Mouse (Mus musculus) liver, embryonic 16.5 days (tissue): Measurements from ENCODE around the gene Nudt7. TPM values are rescaled to one million over a fixed set of nuclear protein-coding genes. Genes with fewer than 3 reads are reported as not detected.

Source experiments
- ATAC-seq: fragments of 200-750 bp; cut with Nextera tagmentation; 2 replicates; pipeline ENCODE4 v1.8.0; 2017; ENCODE audit warnings: low read depth, mild to moderate bottlenecking, moderate number of reproducible peaks, moderate library complexity
- H3K27ac ChIP-seq: fragments of 300-500 bp; sonication (generic); 2 replicates; pipeline ENCODE4 v1.5.1; 2014; ENCODE audit warnings: mild to moderate bottlenecking, low read length
- H3K27me3 ChIP-seq: fragments of 300-500 bp; sonication (generic); 2 replicates; pipeline ENCODE4 v1.6.1; 2014; ENCODE audit warnings: low read depth, low read length, mixed read lengths; ENCODE audit not compliant: control insufficient read depth, insufficient read depth
- H3K36me3 ChIP-seq: fragments of 300-500 bp; sonication (generic); 2 replicates; pipeline ENCODE4 v1.6.1; 2014; ENCODE audit warnings: mild to moderate bottlenecking; ENCODE audit not compliant: control insufficient read depth, insufficient read depth
- H3K4me1 ChIP-seq: fragments of 300-500 bp; sonication (generic); 2 replicates; pipeline ENCODE4 v1.6.1; 2014; ENCODE audit warnings: low read depth, low read length, mixed read lengths; ENCODE audit not compliant: control insufficient read depth
- H3K4me2 ChIP-seq: fragments of 300-500 bp; sonication (generic); 2 replicates; pipeline ENCODE4 v1.6.1; 2014; ENCODE audit warnings: low read depth, low read length, mixed read lengths
- H3K4me3 ChIP-seq: fragments of 300-500 bp; sonication (generic); 2 replicates; pipeline ENCODE4 v1.5.1; 2014; ENCODE audit warnings: low read depth, mild to moderate bottlenecking, low read length
- H3K9ac ChIP-seq: fragments of 300-500 bp; sonication (generic); 2 replicates; pipeline ENCODE4 v1.6.1; 2014; ENCODE audit warnings: low read depth, low read length
- H3K9me3 ChIP-seq: fragments of 300-500 bp; sonication (generic); replicated peaks from 2 replicates; pipeline ENCODE4 v1.6.1; 2016; ENCODE audit warnings: low read length; ENCODE audit not compliant: control insufficient read depth
- WGBS: fragments of 180-500 bp; shearing (Covaris S2); extraction: QIAGEN DNeasy Blood & Tissue Kit; methylation state at CpG from one replicate; pipeline ENCODE4 v1.1.7; 2014; ENCODE audit not compliant: insufficient replicate concordance; 5-methylcytosine and 5-hydroxymethylcytosine counted together
- polyA plus RNA-seq: library from polyadenylated mRNA; unstranded; fragments of >200 nt; fragmentation: Nextera tagmentation; extraction: Ambion mirVana; gene quantifications from 2 replicates; pipeline ENCODE4 v1.2.1, GENCODE M21; 2015

Gene Nudt7
- polyA plus RNA-seq, 1 experiment from 2014 or later: 16.5 TPM

DNA sequence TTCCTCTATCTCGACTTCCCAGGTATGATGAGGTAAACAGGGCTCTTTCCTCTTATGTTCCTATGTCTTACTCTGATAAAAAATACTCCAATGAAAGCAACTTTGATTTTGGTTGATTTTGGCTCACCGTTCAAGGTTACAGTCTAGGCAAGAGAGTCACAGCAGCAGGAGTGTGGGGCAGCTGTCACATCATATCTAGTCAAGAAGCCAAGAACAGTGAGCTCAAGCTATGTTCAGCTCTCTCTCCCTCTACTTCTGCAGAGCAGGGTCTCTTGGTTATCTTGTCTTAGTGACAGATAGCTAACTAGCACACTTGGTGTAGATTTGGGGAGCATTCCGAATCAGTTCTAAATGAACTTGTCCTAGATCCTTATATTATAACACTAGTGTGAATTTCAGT, 30.5 kb downstream of the Nudt7 start:
- no peaks in the 10 kb centered on the region for H3K9me3 ChIP-seq
- no peak for ATAC-seq
- H3K27ac ChIP-seq: no peak overlapping the region
- H3K4me1 ChIP-seq: no peaks in the 10 kb centered on the region
- H3K4me2 ChIP-seq: no peak overlapping the region
- 67% methylated on average over 3 of the region's 3 CpGs for WGBS
- H3K27me3 ChIP-seq: no peaks in the 10 kb centered on the region
- H3K4me3 ChIP-seq: no peak overlapping the region
- no peaks in the 10 kb centered on the region for H3K36me3 ChIP-seq
- no peak overlapping the region for H3K9ac ChIP-seq

DNA sequence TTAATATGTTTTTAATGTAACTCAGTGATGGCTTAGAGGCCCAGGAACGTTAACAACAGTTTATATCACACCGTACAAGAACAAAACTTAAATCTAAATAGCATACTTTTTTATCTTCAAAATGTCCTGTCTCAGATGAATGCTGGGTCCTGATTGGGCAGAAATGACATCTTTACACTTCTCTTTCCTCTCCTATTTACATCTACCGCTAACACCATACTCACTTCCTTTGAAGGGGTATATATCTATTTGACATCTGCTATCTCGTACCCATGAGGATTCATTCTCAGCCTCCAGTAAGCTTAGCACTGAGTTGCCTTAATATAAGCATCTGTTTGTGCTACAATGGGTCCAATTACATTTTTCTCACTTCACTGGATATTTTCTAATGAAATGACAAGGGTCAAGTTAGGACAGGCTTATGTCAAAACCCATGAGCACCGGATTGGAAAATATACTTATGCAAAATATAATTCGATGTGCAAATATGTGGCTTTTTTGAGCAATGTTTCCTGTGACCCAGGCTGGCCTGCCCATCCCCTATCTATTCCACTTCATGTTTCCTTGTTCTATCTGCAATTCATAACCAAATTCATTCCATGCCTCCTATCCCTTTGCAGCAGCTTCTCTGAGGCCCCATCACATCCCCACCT, 31.2 kb downstream of the Nudt7 start:
- no peak overlapping the region for H3K27ac ChIP-seq
- H3K36me3 ChIP-seq: no peaks in the 10 kb centered on the region
- H3K4me3 ChIP-seq: no peak overlapping the region
- no peak for ATAC-seq
- 62% methylated on average over 6 of the region's 6 CpGs for WGBS
- H3K4me1 ChIP-seq: no peaks in the 10 kb centered on the region
- H3K27me3 ChIP-seq: no peaks in the 10 kb centered on the region
- no peak overlapping the region for H3K4me2 ChIP-seq
- H3K9me3 ChIP-seq: no peaks in the 10 kb centered on the region
- no peak overlapping the region for H3K9ac ChIP-seq

DNA sequence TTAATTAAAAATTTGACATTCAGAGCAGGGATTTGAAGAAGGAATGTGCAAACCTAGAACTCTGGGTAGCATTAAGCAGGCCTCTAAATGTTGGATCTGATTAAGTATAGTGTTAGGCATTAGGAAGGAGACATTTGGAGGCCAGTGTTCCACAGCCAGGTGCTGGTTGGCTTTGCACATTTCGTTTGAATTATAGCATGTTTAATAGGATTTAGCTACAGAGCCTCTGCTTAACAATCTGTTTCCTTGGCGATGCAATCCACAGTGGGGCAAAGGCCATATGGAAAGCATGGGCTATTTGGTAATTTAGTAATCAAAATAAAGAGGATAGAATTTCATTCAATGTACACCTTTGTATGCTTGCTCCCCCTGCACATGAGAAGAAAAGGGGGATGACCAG, 32.4 kb downstream of the Nudt7 start:
- H3K27ac ChIP-seq: no peak overlapping the region
- no peaks in the 10 kb centered on the region for H3K27me3 ChIP-seq
- WGBS: 51% methylated on average over 2 of the region's 2 CpGs
- no peak overlapping the region for H3K4me2 ChIP-seq
- H3K9ac ChIP-seq: no peak overlapping the region
- H3K4me3 ChIP-seq: no peak overlapping the region
- H3K4me1 ChIP-seq: no peaks in the 10 kb centered on the region
- ATAC-seq: no peak
- no peaks in the 10 kb centered on the region for H3K36me3 ChIP-seq
- no peaks in the 10 kb centered on the region for H3K9me3 ChIP-seq

DNA sequence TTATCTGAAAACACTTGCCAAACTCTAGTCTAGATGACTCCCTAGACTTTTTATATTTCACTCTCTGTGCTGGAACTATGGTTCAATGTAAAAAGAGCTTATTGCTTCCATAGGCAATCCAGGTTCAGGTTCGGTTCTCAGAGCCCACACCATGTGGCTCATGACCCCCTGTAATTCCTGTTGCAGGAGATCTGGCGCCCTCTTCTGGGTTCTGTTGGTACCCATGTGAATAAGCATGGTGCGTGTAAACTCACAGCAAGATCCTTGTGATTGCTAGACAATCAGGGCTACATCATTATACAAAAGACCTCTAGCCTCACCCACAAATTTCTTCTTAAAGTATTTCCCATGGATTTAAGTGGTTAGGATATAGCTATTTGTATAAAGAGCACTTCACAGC, 43.4 kb downstream of the Nudt7 start:
- H3K27ac ChIP-seq: no peak overlapping the region
- ATAC-seq: no peak
- H3K36me3 ChIP-seq: no peaks in the 10 kb centered on the region
- no peaks in the 10 kb centered on the region for H3K9me3 ChIP-seq
- H3K9ac ChIP-seq: no peak overlapping the region
- no peaks in the 10 kb centered on the region for H3K4me1 ChIP-seq
- WGBS: 44% methylated on average over 3 of the region's 3 CpGs
- no peak overlapping the region for H3K4me2 ChIP-seq
- no peaks in the 10 kb centered on the region for H3K27me3 ChIP-seq
- no peak overlapping the region for H3K4me3 ChIP-seq

DNA sequence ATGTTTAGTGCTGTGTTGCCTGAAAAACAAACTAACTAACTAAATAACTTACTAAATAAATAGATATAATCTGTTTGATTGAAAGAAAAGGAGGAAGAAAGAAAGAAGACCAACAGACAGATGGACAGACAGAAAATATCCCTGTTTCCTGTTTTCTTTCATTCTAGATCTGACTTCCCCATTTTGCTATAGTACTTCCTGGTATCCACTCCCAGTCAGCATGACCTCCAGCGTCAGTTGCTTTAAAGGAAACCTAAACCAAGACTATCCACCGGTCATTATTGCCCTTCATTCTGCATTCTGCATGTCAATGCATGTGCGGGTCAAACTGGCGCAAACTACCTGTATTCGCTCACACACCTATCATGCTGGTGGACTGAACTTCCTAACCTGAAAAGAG, 60.0 kb downstream of the Nudt7 start:
- Histone ChIP-seq H3K4me1 (no peaks in the 10 kb centered on the region), H3K4me2 (no peak overlapping the region), H3K36me3 (no peaks in the 10 kb centered on the region), H3K27me3 (no peaks in the 10 kb centered on the region), H3K9ac (no peak overlapping the region), H3K4me3 (no peak overlapping the region), H3K9me3 (no peaks in the 10 kb centered on the region), H3K27ac (no peak overlapping the region)
- WGBS: 47% methylated on average over 5 of the region's 5 CpGs
- ATAC-seq: no peak

DNA sequence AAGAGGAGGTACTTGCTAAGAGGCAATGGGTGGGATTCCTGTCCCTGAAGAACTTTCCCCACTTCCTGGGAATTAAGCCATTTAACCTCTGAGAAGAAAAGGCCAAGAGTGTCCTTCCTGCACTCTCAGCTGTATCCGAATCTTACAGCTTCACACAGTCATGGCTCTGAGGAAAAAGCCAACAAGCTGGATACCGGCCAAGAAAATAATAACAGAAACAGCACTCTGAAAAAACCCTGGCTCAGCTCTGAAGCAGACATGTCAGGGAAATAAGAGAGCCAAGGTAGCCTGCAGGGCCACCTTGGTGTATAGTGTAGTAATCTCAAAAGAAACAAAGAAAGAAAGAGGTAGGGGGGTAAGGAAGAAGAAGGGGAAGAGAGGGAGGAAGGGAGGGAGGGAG, 65.6 kb downstream of the Nudt7 start:
- H3K36me3 ChIP-seq: no peaks in the 10 kb centered on the region
- no peak overlapping the region for H3K27ac ChIP-seq
- 47% methylated on average over 2 of the region's 2 CpGs for WGBS
- no peak for ATAC-seq
- H3K4me1 ChIP-seq: no peaks in the 10 kb centered on the region
- no peaks in the 10 kb centered on the region for H3K27me3 ChIP-seq
- no peak overlapping the region for H3K9ac ChIP-seq
- no peak overlapping the region for H3K4me2 ChIP-seq
- no peaks in the 10 kb centered on the region for H3K9me3 ChIP-seq
- H3K4me3 ChIP-seq: no peak overlapping the region

Other genes with a start within 250 kb of the Nudt7 start
- 0.02 and 0.09 TPM in 2 replicates for gene Vat1l, start 72.1 kb downstream of the Nudt7 start, polyA plus RNA-seq